Mouse (Mus musculus) brain, embryonic 14.5 days (tissue): ENCODE measurements at regions not wholly inside any gene's neighbourhood (a gene's known extent, or its start where the extent isn't known, plus 50 kb on each side); places are given as distances from the start of the nearest gene placed in this dataset.

Experiments
- CTCF ChIP-seq: fragments of 200-500 bp; IDR thresholded peaks from 2 replicates; pipeline ENCODE4 v1.5.1; 2012; ENCODE audit warnings: inconsistent platforms, mild to moderate bottlenecking, moderate library complexity, borderline replicate concordance; ENCODE audit not compliant: insufficient read depth, insufficient read length; ENCODE audit errors: extremely low read depth
- POLR2A ChIP-seq: fragments of 200-500 bp; IDR thresholded peaks from 2 replicates; pipeline ENCODE4 v1.6.1; 2012; ENCODE audit warnings: mild to moderate bottlenecking, inconsistent platforms, borderline replicate concordance; ENCODE audit not compliant: poor library complexity, insufficient read depth, insufficient read length, severe bottlenecking; ENCODE audit errors: extremely low read depth

GRCm38 (mm10) chr3:151910851-151911250, 73.4 kb upstream of the Ptgfr start:
- TF ChIP-seq POLR2A (no peak), CTCF (no peak)
